Mouse (Mus musculus) forebrain, postnatal 0 days (tissue): ENCODE data around the gene Rgs16. TPM values are rescaled to one million over a fixed set of nuclear protein-coding genes. Genes with fewer than 3 reads are reported as not detected.

Experiments
- ATAC-seq: fragments of 200-750 bp; cut with Nextera tagmentation; 2 replicates; pipeline ENCODE4 v1.8.0; 2017; ENCODE audit warnings: mild to moderate bottlenecking, moderate library complexity
- DNase-seq: peaks from one replicate; pipeline ENCODE4 v3.0.0-alpha.2; 2015
- H3K27ac ChIP-seq: fragments of 300-500 bp; sonication (generic); 2 replicates; pipeline ENCODE4 v1.5.1; 2014; ENCODE audit warnings: low read depth, mild to moderate bottlenecking, antibody characterized with exemption, low read length, moderate library complexity, mixed read lengths
- H3K27me3 ChIP-seq: fragments of 300-500 bp; sonication (generic); 2 replicates; pipeline ENCODE4 v1.6.1; 2014; ENCODE audit warnings: mild to moderate bottlenecking, low read length, mixed read lengths; ENCODE audit not compliant: insufficient read depth
- H3K36me3 ChIP-seq: fragments of 300-500 bp; sonication (generic); 2 replicates; pipeline ENCODE4 v1.6.1; 2014; ENCODE audit warnings: mild to moderate bottlenecking, moderate library complexity; ENCODE audit not compliant: insufficient read depth
- H3K4me1 ChIP-seq: fragments of 300-500 bp; sonication (generic); 2 replicates; pipeline ENCODE4 v1.6.1; 2014; ENCODE audit warnings: antibody characterized with exemption; ENCODE audit not compliant: insufficient read depth
- H3K4me2 ChIP-seq: fragments of 300-500 bp; sonication (generic); 2 replicates; pipeline ENCODE4 v1.6.1; 2014; ENCODE audit warnings: low read depth, mild to moderate bottlenecking, moderate library complexity
- H3K4me3 ChIP-seq: fragments of 300-500 bp; sonication (generic); 2 replicates; pipeline ENCODE4 v1.5.1; 2014; ENCODE audit warnings: low read depth, low read length, mixed read lengths
- H3K9ac ChIP-seq: fragments of 300-500 bp; sonication (generic); 2 replicates; pipeline ENCODE4 v1.6.1; 2014; ENCODE audit warnings: mild to moderate bottlenecking
- H3K9me3 ChIP-seq: fragments of 300-500 bp; sonication (generic); 2 replicates; pipeline ENCODE4 v1.6.1; 2016; ENCODE audit warnings: low read length
- CTCF ChIP-seq: sonication (generic); IDR thresholded peaks from 2 replicates; pipeline ENCODE4 v1.5.1; 2016; ENCODE audit warnings: antibody characterized with exemption, control low read depth, low read depth
- WGBS: fragments of 180-500 bp; shearing (Covaris S2); extraction: QIAGEN DNeasy Blood & Tissue Kit; methylation state at CpG from one replicate; pipeline ENCODE4 v1.1.7; 2014; 5-methylcytosine and 5-hydroxymethylcytosine counted together
- polyA plus RNA-seq: library from polyadenylated mRNA; unstranded; fragments of >200 nt; fragmentation: Nextera tagmentation; extraction: Ambion mirVana; gene quantifications from 2 replicates; pipeline ENCODE4 v1.2.1, GENCODE M21; 2015
- total RNA-seq: library from RNA; depleted of rRNA; stranded (reverse); fragments of >200 nt; gene quantifications from 2 replicates; pipeline ENCODE4 v1.2.3, GENCODE M21; 2014

Gene Rgs16
- total and polyA plus RNA-seq, 2 experiments from 2014 or later = 9.6 to 16.7 TPM

GRCm38 (mm10) chr1:153720935-153721334, 19.2 kb upstream of the Rgs16 start:
- H3K27me3 ChIP-seq = no peaks in the 10 kb centered on the region
- H3K4me2 ChIP-seq = no peak overlapping the region
- WGBS = 69% methylated on average over 7 of the region's 7 CpGs
- no peak overlapping the region for H3K4me3 ChIP-seq
- ATAC-seq (no peak), DNase-seq (no peak)
- H3K36me3 ChIP-seq = no peaks in the 10 kb centered on the region
- no peak overlapping the region for H3K9ac ChIP-seq
- H3K27ac ChIP-seq = no peak overlapping the region
- H3K9me3 ChIP-seq = no peaks in the 10 kb centered on the region
- no peaks in the 10 kb centered on the region for H3K4me1 ChIP-seq
- TF ChIP-seq CTCF = no peak

- ATAC-seq (no peak), DNase-seq (no peak)
- no peaks in the 10 kb centered on the region for H3K36me3 ChIP-seq
- H3K4me3 ChIP-seq = no peak overlapping the region
- no peak overlapping the region for H3K9ac ChIP-seq
- H3K27ac ChIP-seq = no peak overlapping the region
- H3K4me1 ChIP-seq = no peaks in the 10 kb centered on the region
- 82% methylated on average over 9 of the region's 9 CpGs for WGBS
- no peaks in the 10 kb centered on the region for H3K9me3 ChIP-seq
- no peak overlapping the region for H3K4me2 ChIP-seq
- H3K27me3 ChIP-seq = no peaks in the 10 kb centered on the region
- TF ChIP-seq CTCF = no peak
These were observed 18.4 kb upstream of the Rgs16 start for GRCm38 (mm10) chr1:153721565-153722310.

GRCm38 (mm10) chr1:153723426-153723825, 16.7 kb upstream of the Rgs16 start:
- no peak for TF ChIP-seq CTCF
- H3K36me3 ChIP-seq = no peaks in the 10 kb centered on the region
- no peak overlapping the region for H3K4me2 ChIP-seq
- no peaks in the 10 kb centered on the region for H3K4me1 ChIP-seq
- H3K4me3 ChIP-seq = no peak overlapping the region
- no peak for DNase-seq
- H3K9ac ChIP-seq = no peak overlapping the region
- no peak for ATAC-seq
- no peaks in the 10 kb centered on the region for H3K27me3 ChIP-seq
- H3K27ac ChIP-seq = no peak overlapping the region
- WGBS = 81% methylated on average over 9 of the region's 9 CpGs
- no peaks in the 10 kb centered on the region for H3K9me3 ChIP-seq

GRCm38 (mm10) chr1:153726636-153727035, 13.5 kb upstream of the Rgs16 start:
- no peak for TF ChIP-seq CTCF
- WGBS = 67% methylated on average over 16 of the region's 16 CpGs
- Histone ChIP-seq H3K27ac (no peak overlapping the region), H3K4me3 (no peak overlapping the region), H3K9ac (no peak overlapping the region), H3K36me3 (no peaks in the 10 kb centered on the region), H3K4me1 (no peaks in the 10 kb centered on the region), H3K4me2 (no peak overlapping the region), H3K27me3 (no peaks in the 10 kb centered on the region), H3K9me3 (no peaks in the 10 kb centered on the region)
- peak; percentile 45 for ATAC-seq
- peak; percentile 28 for DNase-seq

GRCm38 (mm10) chr1:153729806-153730205, 10.3 kb upstream of the Rgs16 start:
- H3K27me3 ChIP-seq = no peaks in the 10 kb centered on the region
- H3K36me3 ChIP-seq = no peaks in the 10 kb centered on the region
- no peak overlapping the region for H3K9ac ChIP-seq
- no peak for DNase-seq
- no peak overlapping the region for H3K4me3 ChIP-seq
- H3K9me3 ChIP-seq = no peaks in the 10 kb centered on the region
- TF ChIP-seq CTCF = no peak
- no peak overlapping the region for H3K27ac ChIP-seq
- H3K4me2 ChIP-seq = no peak overlapping the region
- 50% methylated on average over 2 of the region's 2 CpGs for WGBS
- no peaks in the 10 kb centered on the region for H3K4me1 ChIP-seq
- ATAC-seq = no peak

GRCm38 (mm10) chr1:153730671-153731070, 9.5 kb upstream of the Rgs16 start:
- H3K4me1 ChIP-seq = no peaks in the 10 kb centered on the region
- H3K9ac ChIP-seq = no peak overlapping the region
- WGBS = 46% methylated on average over 3 of the region's 3 CpGs
- no peak overlapping the region for H3K4me3 ChIP-seq
- no peaks in the 10 kb centered on the region for H3K36me3 ChIP-seq
- no peaks in the 10 kb centered on the region for H3K9me3 ChIP-seq
- TF ChIP-seq CTCF = no peak
- no peak for DNase-seq
- no peaks in the 10 kb centered on the region for H3K27me3 ChIP-seq
- H3K4me2 ChIP-seq = no peak overlapping the region
- 0 out of 2 replicates have a peak, but pooled peaks have one; percentile 26 for ATAC-seq
- no peak overlapping the region for H3K27ac ChIP-seq

GRCm38 (mm10) chr1:153733181-153733580, 7.0 kb upstream of the Rgs16 start:
- H3K27me3 ChIP-seq = no peaks in the 10 kb centered on the region
- DNase-seq = no peak
- H3K9me3 ChIP-seq = no peaks in the 10 kb centered on the region
- TF ChIP-seq CTCF = no peak
- peaks cover 7% of the 10 kb centered on the region for H3K4me1 ChIP-seq
- H3K27ac ChIP-seq = no peak overlapping the region
- ATAC-seq = no peak
- 37% methylated on average over 9 of the region's 9 CpGs for WGBS
- H3K4me2 ChIP-seq = no peak overlapping the region
- H3K36me3 ChIP-seq = no peaks in the 10 kb centered on the region
- H3K9ac ChIP-seq = no peak overlapping the region
- no peak overlapping the region for H3K4me3 ChIP-seq
